Mouse (Mus musculus) thymus, postnatal 14 days (tissue): ENCODE measurements around the gene Anapc2.
"Not testable (repeated sequence)": the region's sequence is repeated elsewhere in the genome, so short reads cannot be mapped to it uniquely, and the experiment has no call there.

Source experiments
- DNase-seq: peaks from one replicate; pipeline ENCODE4 v3.0.0; 2021

Anapc2 gene

DNA sequence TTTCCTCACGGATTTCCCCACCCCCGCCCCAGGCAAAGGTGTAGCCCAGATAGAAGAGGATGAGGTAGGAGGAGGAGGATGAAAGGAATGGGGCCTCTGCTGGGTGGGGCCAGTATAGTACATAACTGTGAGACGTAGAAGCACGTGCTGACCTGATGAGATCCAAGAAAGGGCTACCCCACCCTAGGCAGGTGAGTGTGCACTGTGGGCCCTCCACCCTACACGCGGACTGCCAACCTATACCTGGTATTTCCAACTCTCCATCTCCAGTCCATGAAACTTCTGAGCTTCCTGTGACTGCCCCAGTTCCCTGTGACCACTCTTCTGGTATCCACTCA, 30.9 kb upstream of the Anapc2 start:
- no peak for DNase-seq

GRCm38 (mm10) chr2:25242101-25242506, 30.2 kb upstream of the Anapc2 start, which contains the start of the genes Rnf208 and Cysrt1:
Gene Rnf208, plus strand, starts transcription at chr2:25242255.
Gene Cysrt1, minus strand, starts transcription at chr2:25242452.
- DNase-seq, result peak; percentile 50

DNA sequence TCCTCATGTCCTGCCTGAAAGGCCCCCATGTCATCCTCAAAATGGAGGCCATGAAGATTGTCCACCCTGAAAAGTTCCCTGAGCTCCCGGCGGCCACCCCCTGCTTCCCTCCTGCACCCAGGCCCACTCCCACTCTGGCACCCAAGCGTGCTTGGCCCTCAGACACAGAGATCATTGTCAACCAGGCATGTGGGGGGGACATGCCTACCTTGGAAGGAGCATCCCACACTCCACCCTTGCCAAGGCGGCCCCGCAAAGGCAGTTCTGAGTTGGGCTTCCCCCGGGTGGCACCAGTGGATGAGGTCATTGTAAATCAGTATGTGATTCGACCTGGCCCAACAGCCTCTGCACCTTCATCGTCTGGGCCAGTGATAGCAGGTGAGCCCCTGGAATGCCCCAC, 28.9 kb upstream of the Anapc2 start:
- DNase-seq, result no peak

DNA sequence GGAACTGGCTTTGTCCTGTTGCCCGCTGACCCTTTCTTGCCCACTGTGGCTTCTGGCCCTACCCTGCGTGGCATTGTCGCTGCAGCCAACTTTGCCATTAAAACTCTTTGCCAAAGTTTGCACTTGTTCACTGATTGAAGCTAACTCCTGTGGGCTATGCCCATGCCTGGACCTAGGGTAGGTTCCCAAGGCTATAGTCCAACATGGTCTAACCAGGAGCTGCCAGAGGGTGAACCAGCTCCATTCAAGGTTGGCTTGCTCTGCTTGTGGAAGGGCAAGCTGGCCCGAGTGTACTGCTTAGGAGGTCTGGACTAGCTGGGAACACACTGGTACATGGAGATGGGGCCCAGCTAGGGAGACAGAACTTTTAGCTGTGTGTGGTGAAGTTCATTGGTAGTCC, 28.1 kb upstream of the Anapc2 start:
- no peak for DNase-seq

DNA sequence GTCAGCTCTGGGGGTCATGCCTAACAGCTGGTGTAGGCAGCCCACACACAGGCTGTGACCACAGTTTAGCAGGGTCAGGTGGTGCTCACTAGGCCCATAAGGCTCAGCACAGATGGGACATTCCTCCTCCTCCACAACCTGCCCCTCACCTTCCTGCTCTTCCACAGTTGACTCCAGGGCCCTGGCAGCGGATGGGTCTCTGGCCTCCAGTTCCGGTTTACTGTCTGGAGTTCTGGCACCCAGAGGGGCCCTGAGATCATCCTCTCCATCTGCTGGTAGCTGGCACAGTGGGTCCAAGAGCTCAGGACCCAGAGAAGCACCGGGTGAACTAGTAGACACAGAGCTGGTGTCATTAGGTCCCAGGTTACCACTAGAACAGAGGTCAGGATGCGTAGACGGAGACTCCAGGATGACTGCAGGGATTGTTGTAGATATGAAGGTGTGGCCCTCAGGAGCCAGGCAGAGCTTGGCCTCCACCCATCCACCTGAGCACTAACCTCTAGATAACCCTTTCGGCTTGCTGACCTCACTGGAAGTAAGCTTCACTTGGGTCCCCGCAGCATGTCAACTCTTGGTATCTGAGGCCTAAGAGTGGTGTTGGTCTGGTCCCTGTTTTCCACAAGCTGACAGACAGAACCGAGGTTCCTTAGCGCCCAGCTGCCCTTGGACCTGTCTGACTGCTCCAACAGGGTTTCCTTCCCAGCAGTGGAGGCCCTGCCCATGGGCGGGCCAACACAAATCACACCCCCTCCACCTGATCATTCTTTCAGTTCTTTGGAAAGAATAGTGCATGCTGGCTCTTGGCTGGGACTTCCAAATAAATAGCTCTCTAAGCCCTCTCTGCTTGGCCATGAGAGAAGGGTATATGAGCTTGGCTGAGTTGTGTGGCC, 25.9 kb upstream of the Anapc2 start, which contains the start of gene AL732309.1:
Gene AL732309.1 (minus strand): TSS at position 681 of the 890 bp plus-strand sequence.
- DNase-seq, result no peak

DNA sequence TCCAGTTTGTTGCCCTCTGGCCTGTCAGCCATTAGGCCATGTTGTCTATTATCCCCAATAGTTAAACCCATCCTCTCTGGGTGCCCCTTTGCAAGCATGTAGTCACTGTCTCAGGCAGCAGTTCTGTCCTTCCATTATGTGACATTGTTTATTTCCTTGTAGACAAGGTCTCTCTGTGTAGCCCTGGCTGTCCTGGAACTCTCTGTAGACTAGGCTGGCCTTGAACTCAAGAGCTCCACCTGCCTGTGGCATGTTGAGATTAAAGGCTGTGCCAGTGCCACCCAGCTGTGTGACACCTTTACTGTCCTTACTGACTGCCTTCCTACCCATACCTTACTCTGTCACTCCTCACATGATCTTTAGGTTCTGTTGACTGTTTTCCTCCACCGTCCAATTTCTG, 19.9 kb upstream of the Anapc2 start:
- DNase-seq, result peak; percentile 44

- DNase-seq, result peak; percentile 88
These were observed 16.9 kb upstream of the Anapc2 start, which contains the start of gene Tmem203 for GRCm38 (mm10) chr2:25255284-25255779. Gene Tmem203, plus strand, starts transcription at chr2:25255439.

- peak; percentile 78 for DNase-seq
These were observed 15.7 kb upstream of the Anapc2 start for GRCm38 (mm10) chr2:25256443-25257109.

DNA sequence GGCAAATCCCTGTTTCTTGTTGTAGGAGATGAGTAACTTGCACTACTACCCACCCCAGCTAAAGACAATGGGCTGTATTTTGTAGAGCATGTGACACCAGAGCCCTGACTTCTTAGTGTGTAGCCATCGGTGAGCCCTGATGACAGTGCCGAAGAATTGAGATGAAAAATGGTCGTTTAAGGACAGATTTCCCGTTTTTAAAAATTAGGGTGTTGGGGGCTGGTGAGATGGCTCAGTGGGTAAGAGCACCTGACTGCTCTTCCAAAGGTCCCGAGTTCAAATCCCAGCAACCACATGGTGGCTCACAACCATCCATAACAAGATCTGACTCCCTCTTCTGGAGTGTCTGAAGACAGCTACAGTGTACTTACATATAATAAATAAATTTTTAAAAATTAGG, 15.0 kb upstream of the Anapc2 start:
- not testable (repeated sequence) for DNase-seq

GRCm38 (mm10) chr2:25258887-25259286, 13.4 kb upstream of the Anapc2 start:
- DNase-seq, result no peak

DNA sequence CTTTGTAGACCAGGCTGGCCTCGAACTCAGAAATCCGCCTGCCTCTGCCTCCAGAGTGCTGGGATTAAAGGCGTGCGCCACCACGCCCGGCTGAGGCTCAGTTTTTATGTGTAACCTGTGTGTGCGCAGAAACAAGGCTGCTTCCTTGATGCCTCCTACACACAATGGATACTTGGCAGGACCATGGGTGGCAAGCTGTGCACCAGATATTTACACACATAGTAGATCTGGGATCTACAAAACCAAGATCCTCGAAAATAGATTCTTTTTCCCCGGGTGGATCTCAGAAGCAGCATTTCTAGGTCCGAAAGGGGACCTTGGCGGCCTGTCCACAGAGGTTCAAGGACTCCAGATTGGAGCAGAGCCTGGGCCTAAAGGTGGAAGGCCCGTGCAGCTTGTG, 10.4 kb upstream of the Anapc2 start:
- no peak for DNase-seq

- peak; percentile 97 for DNase-seq
These were observed 9.9 kb upstream of the Anapc2 start, which contains the start of gene Tprn for GRCm38 (mm10) chr2:25262291-25262767. Gene Tprn, plus strand, starts transcription at chr2:25262618.

DNA sequence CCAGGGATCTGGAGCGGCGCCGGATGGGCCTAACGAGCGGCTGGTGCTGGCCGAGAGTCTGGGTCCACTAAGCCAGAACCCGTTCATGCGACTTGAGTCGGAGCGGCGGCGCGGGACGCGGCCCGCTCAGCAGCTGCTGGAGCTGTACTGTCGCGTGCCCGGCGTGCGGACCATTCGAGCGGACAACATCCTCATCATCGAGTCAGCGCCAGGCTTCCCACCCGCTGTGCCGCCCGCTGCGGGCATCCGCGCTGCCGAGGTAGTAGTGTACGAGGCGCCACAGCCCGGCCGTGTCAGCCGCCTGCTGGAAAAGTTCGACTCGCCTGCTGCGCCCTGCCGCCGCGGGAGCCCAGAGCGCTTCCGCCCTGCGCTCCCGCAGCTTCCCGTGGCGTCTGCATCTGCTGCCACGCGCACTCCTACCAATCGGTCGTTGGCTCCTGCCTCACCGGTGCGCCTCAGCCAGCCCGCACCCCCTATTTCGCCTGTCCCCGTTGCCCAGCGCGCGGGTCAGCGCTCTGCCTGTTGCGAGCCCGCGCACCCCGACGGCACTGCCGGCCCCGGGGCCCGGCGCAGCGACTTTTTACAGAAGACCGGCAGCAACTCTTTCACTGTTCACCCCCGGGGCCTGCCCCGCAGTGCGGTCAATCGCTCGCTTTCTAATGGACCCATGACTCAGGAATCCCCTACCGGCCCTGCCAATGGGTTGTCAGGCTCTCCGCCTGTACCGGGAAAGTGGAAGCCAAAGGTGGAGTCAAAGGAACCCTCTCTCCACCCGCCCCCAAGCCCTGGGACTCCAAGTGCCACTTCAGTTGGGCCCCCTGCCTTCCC, 9.3 kb upstream of the Anapc2 start:
- DNase-seq, result peak; percentile 74

DNA sequence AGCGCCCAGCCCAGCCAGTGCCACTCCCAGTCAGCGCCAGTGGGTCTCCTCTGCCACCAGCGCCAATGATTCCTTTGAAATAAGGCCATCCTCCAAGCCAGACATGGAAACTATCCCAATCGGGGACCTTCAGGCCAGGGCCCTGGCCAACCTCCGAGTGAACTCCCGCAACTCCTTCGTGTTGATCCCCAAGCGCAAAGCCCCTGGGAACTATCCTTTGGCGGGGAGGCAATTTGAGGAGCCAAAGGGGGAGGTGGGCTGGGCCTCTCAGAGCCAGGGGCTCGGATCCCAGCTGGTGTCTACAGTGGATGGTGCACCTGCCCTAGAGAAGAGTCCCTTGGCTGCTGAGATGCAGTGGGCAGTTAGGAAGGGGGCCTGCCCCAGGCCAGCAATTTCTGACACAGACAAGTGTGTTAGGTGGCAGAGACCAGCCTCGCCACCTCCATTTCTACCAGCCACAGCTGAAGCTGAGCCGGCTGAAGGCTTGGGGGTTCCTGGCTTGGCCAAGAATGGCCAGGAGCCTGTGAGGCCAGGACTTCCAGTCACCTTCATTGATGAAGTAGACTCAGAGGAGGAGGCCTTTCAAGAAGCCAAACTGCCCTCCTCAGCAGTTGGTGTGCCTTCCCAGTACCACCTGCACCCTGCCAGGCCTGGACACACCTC, 8.5 kb upstream of the Anapc2 start:
- DNase-seq, result no peak

DNA sequence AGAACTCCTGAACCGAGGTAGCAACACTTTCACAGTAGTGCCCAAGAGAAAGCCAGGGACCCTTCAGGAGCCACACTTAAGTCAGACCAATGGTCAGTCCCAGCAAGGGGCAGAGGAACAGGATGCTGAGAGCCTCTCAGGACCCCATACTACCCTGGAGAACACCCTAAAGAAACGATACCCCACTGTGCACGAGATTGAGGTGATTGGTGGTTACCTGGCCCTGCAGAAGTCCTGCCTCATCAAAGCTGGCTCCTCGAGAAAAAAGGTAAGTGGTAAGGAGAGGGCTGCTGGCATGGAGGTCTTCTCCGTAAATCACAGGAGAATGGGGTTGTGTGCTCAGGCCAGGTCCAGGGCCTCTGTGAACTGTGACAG, 8.0 kb upstream of the Anapc2 start:
- no peak for DNase-seq

- no peak for DNase-seq
These were observed 7.4 kb upstream of the Anapc2 start for GRCm38 (mm10) chr2:25264851-25265250.

GRCm38 (mm10) chr2:25265897-25266656, 6.2 kb upstream of the Anapc2 start:
- DNase-seq, result no peak

DNA sequence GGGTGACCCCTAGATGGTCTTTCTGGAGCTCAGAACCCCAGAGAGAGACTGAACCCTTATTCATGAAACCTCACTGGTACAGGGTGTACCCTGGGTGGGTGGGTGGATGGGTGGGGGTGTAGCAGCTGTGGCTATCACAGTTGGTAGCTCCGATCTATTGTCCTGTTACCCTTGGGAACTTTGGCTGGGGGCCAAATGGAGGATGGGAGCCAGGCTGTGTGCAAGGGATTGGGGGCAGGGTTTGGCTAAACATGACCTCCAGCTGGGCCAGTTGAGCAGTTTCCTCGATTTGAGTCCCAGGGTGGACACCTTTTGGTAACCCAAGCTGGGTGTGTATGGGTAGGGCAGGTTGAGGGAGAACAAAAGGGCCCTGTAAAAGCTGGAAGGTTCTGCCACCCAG, 5.6 kb upstream of the Anapc2 start:
- DNase-seq, result no peak

DNA sequence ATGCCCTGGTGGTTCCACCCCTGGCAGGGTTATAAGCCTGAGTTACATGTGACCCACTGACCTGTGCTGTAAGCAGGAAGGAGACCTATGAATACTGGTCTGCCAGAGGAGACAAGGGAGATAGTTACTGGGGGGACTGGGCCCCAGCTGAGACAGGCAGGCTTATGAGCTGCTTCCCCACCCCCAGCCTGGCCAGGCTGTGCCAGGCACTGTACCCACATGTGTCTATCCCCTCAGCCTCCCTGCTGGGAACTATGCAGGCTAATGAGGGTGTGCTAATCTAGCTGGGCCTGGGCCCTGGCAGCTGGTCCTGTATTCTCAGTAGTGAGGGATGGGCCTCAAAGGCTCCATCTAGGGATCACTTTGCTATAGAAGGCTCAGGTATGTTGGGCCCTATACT, 5.0 kb upstream of the Anapc2 start:
- no peak for DNase-seq

DNA sequence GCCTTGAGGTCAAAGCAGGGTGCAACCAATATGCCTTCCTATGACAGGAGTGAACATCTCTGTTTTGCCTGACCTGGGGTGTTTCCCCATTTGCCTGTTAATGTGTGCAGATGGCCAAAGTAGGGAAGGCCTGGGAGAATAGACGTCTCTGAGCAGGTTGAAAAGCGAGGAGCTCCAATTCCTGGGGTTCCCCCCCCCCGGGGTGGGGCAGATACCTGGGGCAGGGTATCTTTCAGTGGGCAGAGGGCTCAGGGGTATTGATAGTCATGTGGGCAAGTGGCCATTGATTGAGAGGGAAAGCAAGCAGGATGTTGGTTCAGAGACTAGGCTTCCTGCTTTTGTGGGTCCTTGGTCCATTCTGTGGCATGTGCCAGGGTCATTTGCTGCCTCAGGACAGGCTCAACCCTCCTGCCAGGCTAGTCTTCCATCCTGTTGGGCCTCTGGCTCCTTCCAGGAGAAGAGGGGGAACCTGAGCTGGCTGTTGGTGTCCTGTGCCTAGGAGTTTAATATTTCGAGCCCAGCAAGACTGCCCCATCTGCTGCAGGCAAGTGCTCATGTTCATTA, 4.5 kb upstream of the Anapc2 start:
- DNase-seq, result no peak

DNA sequence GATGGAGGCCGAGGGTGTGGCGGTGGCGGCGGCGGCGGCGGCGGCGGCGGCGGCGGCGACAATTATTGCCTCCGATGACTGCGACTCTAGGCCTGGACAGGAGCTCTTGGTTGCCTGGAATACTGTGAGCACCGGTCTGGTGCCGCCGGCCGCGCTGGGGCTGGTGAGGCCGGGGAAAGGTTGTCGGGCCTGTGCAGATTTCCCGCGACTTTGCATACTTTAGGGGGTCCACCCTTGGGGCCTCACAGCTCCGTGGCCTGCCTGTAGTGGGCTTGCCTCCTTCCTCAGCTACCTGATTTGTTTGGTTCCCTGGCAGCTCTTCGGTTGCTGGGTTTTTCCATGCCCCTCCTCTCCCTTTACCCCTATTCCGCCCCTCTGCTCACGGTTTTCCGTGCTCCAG, 237 bp downstream of the Anapc2 start:
- DNase-seq, result no peak
